Mouse (Mus musculus) embryonic facial prominence, embryonic 11.5 days (tissue): ENCODE data around the gene Pbx2. TPM values are rescaled to one million over a fixed set of nuclear protein-coding genes. Genes with fewer than 3 reads are reported as not detected.

Experiments
- ATAC-seq: fragments of 200-750 bp; cut with Nextera tagmentation; replicated peaks from 2 replicates; pipeline ENCODE4 v1.8.0; 2017; ENCODE audit warnings: low read depth; ENCODE audit not compliant: insufficient number of reproducible peaks, low FRiP score, low TSS enrichment
- DNase-seq: peaks from one replicate; pipeline ENCODE4 v3.0.0-alpha.2; 2015; ENCODE audit warnings: low spot score
- H3K27ac ChIP-seq: fragments of 300-500 bp; sonication (generic); replicated peaks from 2 replicates; pipeline ENCODE4 v1.5.1; 2014; ENCODE audit warnings: mild to moderate bottlenecking, low read depth, low read length, control low read depth
- H3K27me3 ChIP-seq: fragments of 300-500 bp; sonication (generic); 2 replicates; pipeline ENCODE4 v1.6.1; 2014; ENCODE audit warnings: mild to moderate bottlenecking, low read length, moderate library complexity, mixed read lengths; ENCODE audit not compliant: control insufficient read depth, insufficient read depth
- H3K36me3 ChIP-seq: fragments of 300-500 bp; sonication (generic); replicated peaks from 2 replicates; pipeline ENCODE4 v1.6.1; 2014; ENCODE audit warnings: low read depth, mild to moderate bottlenecking, low read length, moderate library complexity, mixed read lengths; ENCODE audit not compliant: control insufficient read depth, insufficient read depth
- H3K4me1 ChIP-seq: fragments of 300-500 bp; sonication (generic); 2 replicates; pipeline ENCODE4 v1.6.1; 2014; ENCODE audit warnings: low read length, mixed read lengths; ENCODE audit not compliant: control insufficient read depth, insufficient read depth
- H3K4me2 ChIP-seq: fragments of 300-500 bp; sonication (generic); 2 replicates; pipeline ENCODE4 v1.6.1; 2014; ENCODE audit warnings: low read depth, mild to moderate bottlenecking, control low read depth, low read length, moderate library complexity
- H3K4me3 ChIP-seq: fragments of 300-500 bp; sonication (generic); 2 replicates; pipeline ENCODE4 v1.5.1; 2014; ENCODE audit warnings: low read depth, low read length, control low read depth
- H3K9ac ChIP-seq: fragments of 300-500 bp; sonication (generic); replicated peaks from 2 replicates; pipeline ENCODE4 v1.6.1; 2014; ENCODE audit warnings: mild to moderate bottlenecking, control low read depth, low read length
- H3K9me3 ChIP-seq: fragments of 300-500 bp; sonication (generic); replicated peaks from 2 replicates; pipeline ENCODE4 v1.6.1; 2016; ENCODE audit warnings: mild to moderate bottlenecking, low read length, inconsistent platforms, mixed read lengths; ENCODE audit not compliant: control insufficient read depth
- WGBS: fragments of 180-500 bp; shearing (Covaris S2); extraction: QIAGEN DNeasy Blood & Tissue Kit; methylation state at CpG from one replicate; pipeline ENCODE4 v1.1.7; 2014; 5-methylcytosine and 5-hydroxymethylcytosine counted together
- polyA plus RNA-seq: library from polyadenylated mRNA; unstranded; fragments of >200 nt; fragmentation: Nextera tagmentation; extraction: Ambion mirVana; gene quantifications from 2 replicates; pipeline ENCODE4 v1.2.1, GENCODE M21; 2014

Pbx2 gene
- polyA plus RNA-seq, 1 experiment from 2014 or later, result 21.2 TPM

DNA sequence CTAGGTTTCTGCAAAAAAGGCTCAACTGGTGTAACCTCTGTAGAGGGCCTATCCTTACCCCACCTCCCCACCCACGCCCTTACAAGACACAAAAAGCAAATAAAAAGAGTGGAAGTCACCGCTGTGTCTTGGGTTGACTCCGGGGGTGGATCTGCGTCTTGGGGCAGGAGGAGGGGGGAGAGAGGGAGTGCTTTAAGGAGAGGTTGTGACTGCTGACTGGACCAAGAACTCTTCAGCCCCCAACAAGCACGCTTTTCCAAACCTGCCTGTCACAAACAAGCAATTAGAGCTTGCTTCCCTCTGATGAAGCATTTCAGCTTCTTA is 37.5 kb downstream of the Pbx2 start:
- no peaks in the 10 kb centered on the region for H3K9me3 ChIP-seq
- peaks cover 31% of the 10 kb centered on the region for H3K27me3 ChIP-seq
- H3K4me3 ChIP-seq, result peak overlapping the region; percentile 53; the same call in 1 of the 2 replicates
- peak overlapping the region; percentile 74 for H3K9ac ChIP-seq
- peak overlapping the region; percentile 92 for H3K4me2 ChIP-seq
- H3K27ac ChIP-seq, result no peak overlapping the region
- 15% methylated on average over 5 of the region's 5 CpGs for WGBS
- no peak for ATAC-seq
- H3K4me1 ChIP-seq, result peaks cover 18% of the 10 kb centered on the region
- DNase-seq, result no peak
- no peaks in the 10 kb centered on the region for H3K36me3 ChIP-seq

GRCm38 (mm10) chr17:34629221-34629751 is 38.2 kb downstream of the Pbx2 start, which contains the start of gene Prrt1:
Prrt1 (plus strand) TSS chr17:34629533.
- peak; percentile 71 for DNase-seq
- WGBS, result under 1% methylated on average over 16 of the region's 16 CpGs
- H3K4me3 ChIP-seq, result peak within 1 kb of the TSS; percentile 53
- H3K9me3 ChIP-seq, result no peaks in the 10 kb centered on the region
- peaks cover 31% of the 10 kb centered on the region for H3K27me3 ChIP-seq
- H3K4me1 ChIP-seq, result peaks cover 18% of the 10 kb centered on the region
- no peaks in the 10 kb centered on the region for H3K36me3 ChIP-seq
- H3K4me2 ChIP-seq, result peak within 1 kb of the TSS; percentile 92
- ATAC-seq, result no peak
- H3K27ac ChIP-seq, result no peak within 1 kb of the TSS
- peak within 1 kb of the TSS; percentile 74 for H3K9ac ChIP-seq

- Histone ChIP-seq H3K27ac (no peak overlapping the region), H3K4me1 (peaks cover 18% of the 10 kb centered on the region), H3K27me3 (peaks cover 31% of the 10 kb centered on the region), H3K4me2 (peak overlapping the region; percentile 32; the same call in 1 of the 2 replicates), H3K9ac (no peak overlapping the region), H3K36me3 (no peaks in the 10 kb centered on the region), H3K4me3 (peak overlapping the region; percentile 22; the same call in 1 of the 2 replicates), H3K9me3 (no peaks in the 10 kb centered on the region)
- WGBS, result 11% methylated on average over 12 of the region's 12 CpGs
- ATAC-seq (no peak), DNase-seq (no peak)
These were observed 38.9 kb downstream of the Pbx2 start for GRCm38 (mm10) chr17:34629796-34630603.

- Histone ChIP-seq H3K9ac (peak overlapping the region; percentile 28), H3K4me1 (peaks cover 18% of the 10 kb centered on the region), H3K27me3 (peaks cover 31% of the 10 kb centered on the region), H3K27ac (no peak overlapping the region), H3K9me3 (no peaks in the 10 kb centered on the region), H3K4me2 (peak overlapping the region; percentile 32), H3K4me3 (peak overlapping the region; percentile 22), H3K36me3 (no peaks in the 10 kb centered on the region)
- WGBS, result 4% methylated on average over 42 of the region's 48 CpGs
- no peak for DNase-seq
- no peak for ATAC-seq
These were observed 39.8 kb downstream of the Pbx2 start for GRCm38 (mm10) chr17:34630761-34631301.

DNA sequence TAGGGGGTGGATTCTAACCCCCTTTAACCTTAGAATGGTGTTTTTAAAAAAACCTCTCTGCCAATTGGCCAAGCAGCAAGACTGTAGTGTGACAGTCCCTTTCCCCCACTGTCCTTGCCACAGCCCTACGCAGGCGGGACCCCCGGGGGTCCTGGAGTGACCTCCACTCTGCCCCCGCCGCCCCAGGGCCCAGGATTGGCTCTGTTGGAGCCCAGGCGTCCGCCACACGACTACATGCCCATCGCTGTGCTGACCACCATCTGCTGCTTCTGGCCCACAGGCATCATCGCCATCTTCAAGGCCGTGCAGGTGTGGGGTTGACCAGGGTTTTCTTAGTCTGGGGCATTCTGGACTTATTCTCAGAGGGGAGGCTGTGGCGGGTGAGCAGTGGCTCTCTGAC is 40.6 kb downstream of the Pbx2 start:
- DNase-seq, result no peak
- H3K4me3 ChIP-seq, result peak overlapping the region; percentile 32
- no peak overlapping the region; the same call in 1 of the 2 replicates for H3K9ac ChIP-seq
- H3K4me2 ChIP-seq, result peak overlapping the region; percentile 74
- no peak for ATAC-seq
- no peak overlapping the region for H3K27ac ChIP-seq
- no peaks in the 10 kb centered on the region for H3K9me3 ChIP-seq
- 1% methylated on average over 11 of the region's 12 CpGs for WGBS
- H3K4me1 ChIP-seq, result peaks cover 14% of the 10 kb centered on the region
- peaks cover 31% of the 10 kb centered on the region for H3K27me3 ChIP-seq
- H3K36me3 ChIP-seq, result no peaks in the 10 kb centered on the region

DNA sequence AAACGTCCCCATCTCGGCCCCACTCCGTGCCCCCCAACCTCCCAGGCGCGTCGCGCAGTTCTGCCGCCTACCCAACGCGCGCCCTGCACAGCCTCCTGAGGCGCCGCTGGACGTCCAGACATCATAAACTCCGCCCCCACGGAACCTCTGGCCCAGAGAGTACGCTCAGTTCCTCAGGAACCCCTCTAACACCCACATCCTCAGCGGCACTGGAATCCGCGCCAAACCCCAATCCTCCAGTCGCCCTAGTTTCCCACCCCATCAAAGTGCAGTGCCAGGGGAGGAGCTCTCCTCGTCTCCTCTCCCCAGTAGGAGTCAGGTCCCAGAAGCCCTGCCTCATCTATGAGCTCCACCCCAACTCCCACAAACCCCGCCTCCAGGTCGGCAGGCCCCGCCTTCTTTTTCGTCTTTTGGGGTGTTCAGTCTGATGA is 41.2 kb downstream of the Pbx2 start:
- Histone ChIP-seq H3K4me2 (peak overlapping the region; percentile 74), H3K4me3 (peak overlapping the region; percentile 32), H3K36me3 (no peaks in the 10 kb centered on the region), H3K9ac (peak overlapping the region; percentile 32; the same call in 1 of the 2 replicates), H3K4me1 (peaks cover 14% of the 10 kb centered on the region), H3K27me3 (peaks cover 31% of the 10 kb centered on the region), H3K27ac (no peak overlapping the region), H3K9me3 (no peaks in the 10 kb centered on the region)
- DNase-seq (peak; percentile 66), ATAC-seq (no peak)
- 2% methylated on average over 26 of the region's 26 CpGs for WGBS

DNA sequence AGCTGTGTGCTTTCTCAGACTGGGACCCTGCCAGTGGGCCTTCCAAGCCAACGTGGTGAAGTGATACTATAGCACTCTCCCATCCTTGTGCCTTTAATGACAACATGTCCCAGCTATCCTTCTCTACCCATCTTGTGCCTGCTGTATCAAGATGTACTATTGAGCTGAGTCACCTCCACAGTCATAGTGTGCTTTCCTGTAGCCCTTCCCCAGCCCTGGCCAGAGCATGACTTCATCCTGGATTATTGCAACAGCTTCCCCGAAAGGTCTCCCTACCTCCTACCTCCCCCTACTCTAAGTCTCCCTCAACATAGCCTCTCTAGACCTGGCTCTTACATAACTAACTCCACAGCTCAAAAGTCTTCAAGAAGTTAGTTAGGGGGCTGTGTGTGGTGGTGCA is 44.6 kb downstream of the Pbx2 start:
- H3K27me3 ChIP-seq, result peaks cover 19% of the 10 kb centered on the region
- H3K36me3 ChIP-seq, result no peaks in the 10 kb centered on the region
- no peak overlapping the region for H3K4me2 ChIP-seq
- H3K4me1 ChIP-seq, result peaks cover 8% of the 10 kb centered on the region
- WGBS, result 75% methylated on average over 2 of the region's 2 CpGs
- H3K4me3 ChIP-seq, result no peak overlapping the region
- no peaks in the 10 kb centered on the region for H3K9me3 ChIP-seq
- H3K9ac ChIP-seq, result no peak overlapping the region
- H3K27ac ChIP-seq, result no peak overlapping the region
- no peak for DNase-seq
- ATAC-seq, result no peak

- 64% methylated on average over 3 of the region's 3 CpGs for WGBS
- H3K4me3 ChIP-seq, result no peak overlapping the region
- no peaks in the 10 kb centered on the region for H3K4me1 ChIP-seq
- no peak for DNase-seq
- ATAC-seq, result no peak; the same call in 1 of the 2 replicates
- no peaks in the 10 kb centered on the region for H3K9me3 ChIP-seq
- H3K27me3 ChIP-seq, result peaks cover 6% of the 10 kb centered on the region; the same call in 1 of the 2 replicates
- no peak overlapping the region for H3K9ac ChIP-seq
- H3K4me2 ChIP-seq, result no peak overlapping the region
- no peak overlapping the region for H3K27ac ChIP-seq
- H3K36me3 ChIP-seq, result no peaks in the 10 kb centered on the region
These were observed 46.4 kb downstream of the Pbx2 start for GRCm38 (mm10) chr17:34637459-34637858.
